14 mouse cellular contexts compared by ENCODE assay signal in the genomic region with DNA sequence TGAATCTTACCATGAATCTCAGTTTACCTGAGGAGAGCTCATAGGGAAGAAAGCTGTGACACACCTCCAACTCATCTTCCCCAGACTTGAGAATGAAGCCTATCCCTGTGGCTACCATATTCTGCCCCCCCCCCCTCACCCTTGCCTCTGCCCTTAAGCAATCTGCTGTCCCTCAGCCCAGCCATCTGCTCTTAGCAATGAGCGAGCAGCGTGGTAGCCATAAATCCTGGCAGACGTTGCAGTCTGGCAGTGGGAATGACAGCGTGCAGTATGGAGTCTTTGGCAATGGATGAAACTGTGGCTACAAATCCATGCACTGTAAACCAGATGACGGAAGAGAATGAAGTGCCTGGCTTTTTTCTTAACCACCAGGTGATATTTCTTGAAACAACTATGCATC.
DNase-seq lines count a peak whose midpoint lies in the region; ATAC-seq and TF ChIP-seq lines count a peak whose summit lies in the region.
"Had no signal": no experiment of that assay in that cellular context is flagged by ENCODE, and none has a peak within 500 bp of the region (broad histone marks: within the 10 kb centered on the region; RNA-seq: fewer than 3 reads in every experiment).

No protein-coding gene starts in this region.

- DNase-seq in forebrain, embryonic 11.5 days (ENCODE audit: low spot score) = no peak
- DNase-seq in stomach, postnatal 0 days (ENCODE audit: low spot score) = no peak
- DNase-seq in embryo, embryonic 11 days = peak; percentile 20
- no peak for DNase-seq in heart, adult 11 months
- DNase-seq in thymus, postnatal 25 days = no peak
- DNase-seq in spleen, postnatal 4 days (ENCODE audit: low spot score in 2 of 2) = no peak
- DNase-seq: heart, postnatal 4 days; thymus, postnatal 14 days had no signal

- peak; percentile 92 for ATAC-seq in forebrain, embryonic 15.5 days (replicated peaks)
- no peak for ATAC-seq in forebrain, embryonic 11.5 days (replicated peaks; ENCODE audit: low FRiP score)
- ATAC-seq in stomach, embryonic 14.5 days (ENCODE audit: insufficient number of reproducible peaks, insufficient read depth, low FRiP score, low read depth) = peak; percentile 37; the same call in 1 of the 2 replicates
- ATAC-seq in stomach, postnatal 0 days (ENCODE audit: low FRiP score, low TSS enrichment) = no peak
- ATAC-seq: activated CD4-positive, CD25-positive, alpha-beta regulatory T cell, adult 4 months had no signal

- no peak for TF ChIP-seq CTCF in stomach, postnatal 0 days (IDR thresholded peaks at IDR 0.05; ENCODE audit: low read depth)

- H3K9me3 ChIP-seq in forebrain, embryonic 15.5 days = no peaks in the 10 kb centered on the region
- H3K9me3 ChIP-seq in forebrain, embryonic 11.5 days (ENCODE audit: control insufficient read depth, low read length) = no peaks in the 10 kb centered on the region
- H3K9me3 ChIP-seq in stomach, embryonic 14.5 days (ENCODE audit: control insufficient read depth, low read depth, low read length) = no peaks in the 10 kb centered on the region
- no peaks in the 10 kb centered on the region for H3K9me3 ChIP-seq in stomach, postnatal 0 days (ENCODE audit: control insufficient read depth, low read length)
- H3K9me3 ChIP-seq: kidney, embryonic 15.5 days; limb, embryonic 13.5 days; midbrain, embryonic 12.5 days had no signal

- no peak overlapping the region for H3K4me3 ChIP-seq in forebrain, embryonic 15.5 days
- no peak overlapping the region for H3K4me3 ChIP-seq in forebrain, embryonic 11.5 days (ENCODE audit: low read depth, low read length)
- H3K4me3 ChIP-seq in stomach, embryonic 14.5 days (ENCODE audit: low read depth, low read length) = no peak overlapping the region
- H3K4me3 ChIP-seq in stomach, postnatal 0 days (ENCODE audit: low read depth, low read length) = no peak overlapping the region
- H3K4me3 ChIP-seq: kidney, embryonic 15.5 days; limb, embryonic 13.5 days; midbrain, embryonic 12.5 days had no signal

- no peaks in the 10 kb centered on the region for H3K27me3 ChIP-seq in forebrain, embryonic 15.5 days
- no peaks in the 10 kb centered on the region for H3K27me3 ChIP-seq in forebrain, embryonic 11.5 days (ENCODE audit: control insufficient read depth, insufficient read depth, low read length)
- H3K27me3 ChIP-seq in stomach, embryonic 14.5 days (ENCODE audit: control insufficient read depth, insufficient read depth, low read length) = no peaks in the 10 kb centered on the region
- H3K27me3 ChIP-seq in stomach, postnatal 0 days (ENCODE audit: control insufficient read depth, insufficient read depth, low read length) = no peaks in the 10 kb centered on the region
- H3K27me3 ChIP-seq: kidney, embryonic 15.5 days; limb, embryonic 13.5 days; midbrain, embryonic 12.5 days had no signal

- no peak overlapping the region for H3K4me2 ChIP-seq in forebrain, embryonic 15.5 days (replicated peaks)
- H3K4me2 ChIP-seq in forebrain, embryonic 11.5 days (ENCODE audit: low read depth, low read length, severe bottlenecking) = no peak overlapping the region
- H3K4me2 ChIP-seq in stomach, embryonic 14.5 days (replicated peaks; ENCODE audit: low read depth, low read length) = no peak overlapping the region
- H3K4me2 ChIP-seq in stomach, postnatal 0 days (replicated peaks; ENCODE audit: low read depth) = no peak overlapping the region
- H3K4me2 ChIP-seq: kidney, embryonic 15.5 days; limb, embryonic 13.5 days; midbrain, embryonic 12.5 days had no signal

- WGBS in forebrain, embryonic 15.5 days = 62% methylated on average over 5 of the region's 5 CpGs
- WGBS in forebrain, embryonic 11.5 days = 90% methylated on average over 5 of the region's 5 CpGs
- 40% methylated on average over 5 of the region's 5 CpGs for WGBS in stomach, embryonic 14.5 days
- WGBS in stomach, postnatal 0 days = 54% methylated on average over 5 of the region's 5 CpGs

- H3K9ac ChIP-seq in forebrain, embryonic 15.5 days (replicated peaks) = no peak overlapping the region
- no peak overlapping the region for H3K9ac ChIP-seq in forebrain, embryonic 11.5 days (ENCODE audit: low read length)
- no peak overlapping the region for H3K9ac ChIP-seq in stomach, embryonic 14.5 days (replicated peaks; ENCODE audit: low read depth, low read length)
- no peak overlapping the region for H3K9ac ChIP-seq in stomach, postnatal 0 days (ENCODE audit: low read length)
- H3K9ac ChIP-seq: kidney, embryonic 15.5 days; limb, embryonic 13.5 days; midbrain, embryonic 12.5 days had no signal

- H3K27ac ChIP-seq in forebrain, embryonic 15.5 days (replicated peaks) = no peak overlapping the region
- H3K27ac ChIP-seq in forebrain, embryonic 11.5 days (ENCODE audit: low read depth, low read length) = no peak overlapping the region
- no peak overlapping the region for H3K27ac ChIP-seq in stomach, embryonic 14.5 days (ENCODE audit: low read length)
- H3K27ac ChIP-seq in stomach, postnatal 0 days (replicated peaks) = no peak overlapping the region
- H3K27ac ChIP-seq: kidney, embryonic 15.5 days; limb, embryonic 13.5 days; midbrain, embryonic 12.5 days had no signal

- peaks cover 13% of the 10 kb centered on the region; the same call in 1 of the 2 replicates for H3K4me1 ChIP-seq in forebrain, embryonic 15.5 days
- no peaks in the 10 kb centered on the region for H3K4me1 ChIP-seq in forebrain, embryonic 11.5 days (replicated peaks; ENCODE audit: control insufficient read depth, insufficient read depth, low read length)
- no peaks in the 10 kb centered on the region for H3K4me1 ChIP-seq in stomach, embryonic 14.5 days (ENCODE audit: control insufficient read depth, insufficient read depth, low read length)
- H3K4me1 ChIP-seq in stomach, postnatal 0 days (replicated peaks; ENCODE audit: control insufficient read depth, insufficient read depth) = no peaks in the 10 kb centered on the region
- H3K4me1 ChIP-seq: kidney, embryonic 15.5 days; limb, embryonic 13.5 days; midbrain, embryonic 12.5 days had no signal

- TF ChIP-seq EP300 in stomach, postnatal 0 days (optimal IDR thresholded peaks at IDR 0.05) = no peak

- no peaks in the 10 kb centered on the region for H3K36me3 ChIP-seq in forebrain, embryonic 15.5 days
- no peaks in the 10 kb centered on the region for H3K36me3 ChIP-seq in forebrain, embryonic 11.5 days (ENCODE audit: control insufficient read depth, insufficient read depth, low read length)
- no peaks in the 10 kb centered on the region for H3K36me3 ChIP-seq in stomach, embryonic 14.5 days (ENCODE audit: control insufficient read depth, insufficient read depth, low read length)
- H3K36me3 ChIP-seq in stomach, postnatal 0 days (ENCODE audit: control insufficient read depth, insufficient read depth, low read length) = no peaks in the 10 kb centered on the region
- H3K36me3 ChIP-seq: kidney, embryonic 15.5 days; limb, embryonic 13.5 days; midbrain, embryonic 12.5 days had no signal

Comparison
In these comparisons a context has a peak if more than half of its experiments do, and no peak if none do; other contexts are left out.
1. ATAC-seq: peak in forebrain, embryonic 15.5 days (single experiment) and stomach, embryonic 14.5 days (single experiment); none in forebrain, embryonic 11.5 days (single experiment) and stomach, postnatal 0 days (single experiment).